Mouse (Mus musculus) neutrophil, adult 65 days (primary cell): ENCODE data around the gene Eif3g. TPM values are rescaled to one million over a fixed set of nuclear protein-coding genes. Genes with fewer than 3 reads are reported as not detected.

Experiments
- total RNA-seq: library from RNA; stranded (reverse); gene quantifications from 2 replicates; pipeline ENCODE4 v1.2.4, GENCODE M21; 2023

Eif3g gene
- total RNA-seq, result 60.5 and 63.2 TPM in 2 replicates

DNA sequence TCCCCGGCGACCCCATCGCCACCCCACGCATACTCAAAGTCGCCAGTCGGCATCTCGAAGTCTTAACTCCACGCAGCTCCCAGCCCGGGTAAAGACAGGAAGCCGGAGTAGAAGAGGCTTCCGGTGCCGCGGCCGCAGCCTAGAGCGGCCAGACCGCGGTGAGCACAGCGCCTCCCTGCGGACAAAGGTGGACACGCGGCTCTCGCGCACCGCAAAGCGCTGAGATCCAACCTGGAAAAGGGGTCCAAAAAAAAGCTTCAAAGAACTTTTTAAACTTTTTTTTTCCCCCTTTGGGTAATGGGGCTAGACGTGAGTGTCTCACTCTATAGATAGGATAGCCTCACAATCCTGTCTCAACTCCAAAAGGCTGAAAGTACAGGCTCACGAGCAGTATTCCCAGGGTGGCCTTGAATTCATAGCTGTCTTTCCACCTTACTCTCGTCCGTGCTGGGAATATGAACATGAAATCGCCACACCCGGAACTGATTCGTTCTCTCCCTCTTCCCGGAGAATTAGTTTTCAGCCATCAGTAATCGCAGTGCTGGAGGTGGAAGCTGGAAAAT is at the start of gene Eif3g:
Gene Eif3g, minus strand, starts transcription at position 113 of the 563 bp plus-strand sequence.

DNA sequence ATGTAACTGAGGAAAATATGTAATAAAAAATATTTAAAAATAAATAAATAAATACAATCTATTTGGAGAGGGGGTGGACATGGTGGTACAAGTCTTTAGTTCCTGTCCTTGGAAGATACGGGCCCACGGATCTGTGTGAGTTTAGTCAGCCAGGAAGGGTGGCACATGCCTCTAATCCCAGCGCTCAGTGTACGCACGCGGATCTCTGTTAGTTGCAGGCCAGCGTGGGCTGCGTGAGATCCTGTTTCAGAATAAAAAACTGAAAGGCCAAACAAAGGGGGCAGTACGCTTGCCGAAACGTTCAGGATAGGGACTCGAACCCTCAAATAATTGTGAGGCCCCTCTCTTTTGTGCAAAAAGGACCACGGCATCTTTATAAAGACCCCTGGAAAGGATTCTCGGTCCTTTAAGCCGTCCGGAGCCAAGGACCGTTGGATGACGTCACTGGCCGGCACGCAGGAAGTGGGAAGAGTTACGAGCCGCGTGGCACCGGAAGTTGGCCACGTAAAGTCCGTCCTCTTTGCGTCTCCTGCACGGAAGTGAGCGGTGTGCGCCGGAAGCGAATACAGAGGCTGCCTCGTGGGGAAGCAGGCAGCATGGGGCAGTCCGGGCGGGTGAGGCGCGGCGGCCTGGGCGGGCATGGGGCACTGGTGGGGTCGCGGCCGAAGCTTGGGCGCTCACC is 10.6 kb downstream of the Eif3g start, which contains the start of gene Ppan:
Gene Ppan, plus strand, starts transcription at position 472 of the 682 bp plus-strand sequence.

DNA sequence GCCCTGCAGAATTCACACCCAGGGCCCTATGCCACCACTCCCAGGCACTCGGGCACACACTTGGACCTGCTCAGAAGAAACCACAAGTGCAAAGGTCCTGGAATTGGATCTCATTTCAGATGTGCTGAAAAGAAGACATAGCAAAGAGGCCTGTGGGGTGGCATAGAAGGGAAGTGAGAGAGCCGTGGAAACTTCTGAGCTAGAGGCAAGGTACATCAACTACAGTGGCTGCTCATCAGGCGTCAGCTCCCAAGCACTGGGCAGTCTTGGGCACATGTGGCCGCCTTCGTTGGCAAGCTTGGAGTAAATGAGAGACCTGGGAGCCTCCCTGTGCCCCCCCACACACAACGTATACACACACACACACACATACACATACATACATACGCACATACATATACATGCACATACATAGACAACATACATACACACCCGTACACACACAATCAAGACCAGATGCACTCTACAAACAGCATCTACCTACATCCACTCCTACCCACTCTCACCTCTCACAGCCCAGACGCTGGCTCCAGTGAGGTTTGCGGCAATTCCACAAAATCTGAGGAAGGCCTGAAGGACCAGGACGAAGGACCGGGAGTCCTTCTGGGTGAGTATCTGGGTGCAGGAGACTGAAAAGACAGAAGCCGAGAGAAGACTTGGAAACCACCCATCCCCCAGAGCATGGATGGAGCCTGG is 19.2 kb downstream of the Eif3g start, which contains the start of gene Angptl6:
Gene Angptl6, minus strand, starts transcription at position 631 of the 696 bp plus-strand sequence.

DNA sequence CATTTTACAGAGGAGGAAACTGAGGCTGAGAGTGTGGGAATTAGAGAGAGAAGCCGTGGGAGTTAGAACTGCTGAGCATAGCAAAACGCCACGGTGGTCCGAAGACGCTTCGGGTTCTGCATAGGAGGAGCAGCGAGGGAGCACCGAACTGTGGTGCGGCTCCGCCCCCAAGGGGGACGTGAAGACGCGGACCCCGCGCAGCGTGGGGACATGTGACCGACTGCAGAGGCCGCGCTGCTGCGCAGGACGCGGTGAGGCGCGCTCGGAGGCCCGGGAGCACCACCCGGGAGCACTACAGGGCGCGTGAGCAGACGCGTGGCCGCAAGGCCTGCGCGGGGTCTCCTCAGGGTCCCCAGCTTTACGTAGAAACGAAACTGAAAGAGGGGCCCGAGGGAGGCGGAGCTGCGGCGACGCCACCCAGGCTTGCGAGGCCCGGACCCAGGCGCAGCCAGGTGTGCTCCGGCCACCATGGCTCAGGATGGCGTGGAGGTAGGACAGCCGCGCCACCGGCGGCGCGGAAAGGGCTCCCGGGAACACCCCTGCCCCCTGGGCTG is 29.9 kb downstream of the Eif3g start, which contains the start of gene A230050P20Rik:
Gene A230050P20Rik, plus strand, starts transcription at position 195 of the 554 bp plus-strand sequence.

Other genes starting within 250 kb of the Eif3g start
- 11.0 and 11.6 TPM in 2 replicates for gene Pin1, start 246.5 kb downstream of the Eif3g start, total RNA-seq
- not detected in 2 replicates for gene Olfm2, start 152.3 kb downstream of the Eif3g start, total RNA-seq
- 0.84 and 1.1 TPM in 2 replicates for gene Col5a3, start 83.6 kb downstream of the Eif3g start, total RNA-seq
- not detected in 2 replicates for gene Rdh8, start 80.1 kb downstream of the Eif3g start, total RNA-seq
- gene A230050P20Rik, start 30.0 kb downstream of the Eif3g start, total RNA-seq, result 2.2 and 3.8 TPM in 2 replicates
- 0.38 and 0.50 TPM in 2 replicates for gene Angptl6, start 18.9 kb downstream of the Eif3g start, total RNA-seq
- 23.1 and 26.1 TPM in 2 replicates for gene Ppan, start 10.4 kb downstream of the Eif3g start, total RNA-seq
- 84.1 and 97.4 TPM in 2 replicates for gene Dnmt1, start 61.3 kb upstream of the Eif3g start, total RNA-seq
- 9.2 and 12.2 TPM in 2 replicates for gene S1pr2, start 78.2 kb upstream of the Eif3g start, total RNA-seq
- 39.8 and 40.6 TPM in 2 replicates for gene Mrpl4, start 104.1 kb upstream of the Eif3g start, total RNA-seq
- gene Icam1, start 117.4 kb upstream of the Eif3g start, total RNA-seq, result 33.7 and 49.8 TPM in 2 replicates
- 0.63 and 0.79 TPM in 2 replicates for gene Icam4, start 130.8 kb upstream of the Eif3g start, total RNA-seq
- gene Icam5, start 133.4 kb upstream of the Eif3g start, total RNA-seq, result not detected in 2 replicates
- 1.2 TPM in 1 of 2 replicates, not detected in the other for gene Zglp1, start 168.5 kb upstream of the Eif3g start, total RNA-seq
- gene Gm49373, start 174.5 kb upstream of the Eif3g start, total RNA-seq, result 0.51 and 0.82 TPM in 2 replicates
- gene Fdx1l, start 175.0 kb upstream of the Eif3g start, total RNA-seq, result 5.1 and 13.1 TPM in 2 replicates
- gene Gm38431, start 193.4 kb upstream of the Eif3g start, total RNA-seq, result 2.6 and 6.7 TPM in 2 replicates
- gene Raver1, start 193.4 kb upstream of the Eif3g start, total RNA-seq, result 46.4 and 48.2 TPM in 2 replicates
- 36.5 and 51.5 TPM in 2 replicates for gene Tyk2, start 232.6 kb upstream of the Eif3g start, total RNA-seq